Mouse (Mus musculus): ENCODE results near the gene 0610010K14Rik.

DNA sequence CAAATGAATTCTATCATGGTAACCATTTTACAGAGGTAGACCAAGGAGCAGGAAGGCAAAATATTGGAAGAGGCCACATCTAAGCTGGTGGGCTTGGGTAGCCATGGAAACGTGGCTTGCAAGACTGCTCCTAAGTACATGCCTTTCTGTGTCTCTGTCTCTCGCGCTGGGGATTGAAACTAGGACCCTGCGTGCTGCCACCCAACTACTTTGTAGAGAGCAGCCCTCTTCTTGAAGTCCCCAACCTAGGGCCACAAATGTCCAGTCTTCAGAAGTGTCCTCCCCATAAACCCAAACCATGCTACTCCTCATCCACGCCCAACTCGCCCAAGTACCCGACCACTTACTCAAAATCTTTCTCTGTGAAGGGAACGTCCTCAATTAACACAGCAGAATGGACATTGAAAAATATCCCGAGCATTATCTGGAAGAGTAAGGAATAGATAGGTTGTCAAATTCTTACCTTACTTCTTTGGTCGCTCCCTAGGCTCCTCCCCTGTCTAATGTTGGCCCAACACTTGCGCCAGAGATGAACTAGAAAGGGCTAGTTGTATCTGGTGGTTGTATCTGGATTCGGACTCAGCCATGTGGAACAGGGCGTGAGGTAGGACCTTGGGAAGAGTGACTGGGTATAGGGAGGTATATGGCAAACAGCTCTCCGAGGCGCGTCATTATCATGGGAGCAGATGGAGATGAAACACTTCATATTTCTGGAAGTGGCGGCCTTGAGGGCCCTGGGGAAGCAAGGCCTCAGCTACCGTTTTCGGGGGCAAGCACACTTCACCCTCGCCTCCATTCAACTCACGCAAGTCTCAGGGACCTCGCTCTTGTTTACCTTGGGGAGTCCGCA is 1.1 kb upstream of the 0610010K14Rik start:
- no peak for TF ChIP-seq CTCF (IDR thresholded peaks at IDR 0.05; ENCODE audit: low read depth, low read length)
- no peak for TF ChIP-seq POLR2A (IDR thresholded peaks at IDR 0.05; ENCODE audit: extremely low read depth, insufficient read depth, low read length)

Measured in liver, adult 2 months (tissue).